Mouse (Mus musculus): ENCODE measurements at regions not wholly inside any gene's neighbourhood (a gene's known extent, or its start where the extent isn't known, plus 50 kb on each side); places are given as distances from the start of the nearest gene placed in this dataset.

DNA sequence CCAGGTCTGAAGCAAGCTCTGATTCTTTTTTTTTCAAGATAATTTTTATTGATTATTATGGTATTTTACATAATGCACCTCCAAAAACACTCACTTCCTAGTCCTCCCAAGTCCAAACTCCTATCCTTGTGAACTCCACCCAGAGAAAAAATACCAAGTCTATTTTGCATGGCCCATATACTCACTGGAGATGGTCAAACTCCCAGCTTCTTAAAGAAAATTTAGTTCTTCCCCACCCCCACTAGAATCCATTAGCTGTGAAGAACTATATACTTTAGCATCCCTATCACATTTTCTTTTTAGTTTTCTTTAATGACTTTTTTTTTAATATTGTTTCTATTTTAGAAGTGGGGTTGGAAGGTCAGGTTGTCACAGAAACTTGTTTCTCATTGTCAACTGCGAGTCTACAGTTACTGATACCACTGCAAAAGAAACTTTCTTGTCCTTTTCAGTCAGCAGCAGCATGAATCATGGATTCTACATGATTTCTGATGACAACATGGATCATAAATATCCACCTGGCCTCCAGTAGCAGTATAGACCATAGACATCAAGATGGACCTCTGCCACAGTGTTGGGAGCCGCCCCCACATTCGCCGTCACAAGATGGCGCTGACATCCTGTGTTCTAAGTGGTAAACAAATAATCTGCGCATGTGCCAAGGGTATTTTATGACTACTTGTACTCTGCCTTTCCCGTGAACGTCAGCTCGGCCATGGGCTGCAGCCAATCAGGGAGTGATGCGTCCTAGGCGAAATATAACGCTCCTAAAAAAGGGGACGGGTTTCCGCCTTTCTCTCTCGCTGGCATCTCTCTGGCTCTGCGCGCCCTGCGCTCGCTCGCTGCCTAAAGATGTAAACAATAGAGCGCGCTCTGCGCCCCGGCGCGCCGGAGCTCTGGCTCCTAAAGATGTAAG lies 69.0 kb downstream of the Pgr15l start:
- DNase-seq (ENCODE audit: low read depth, low spot score) = peak; percentile 53

DNA sequence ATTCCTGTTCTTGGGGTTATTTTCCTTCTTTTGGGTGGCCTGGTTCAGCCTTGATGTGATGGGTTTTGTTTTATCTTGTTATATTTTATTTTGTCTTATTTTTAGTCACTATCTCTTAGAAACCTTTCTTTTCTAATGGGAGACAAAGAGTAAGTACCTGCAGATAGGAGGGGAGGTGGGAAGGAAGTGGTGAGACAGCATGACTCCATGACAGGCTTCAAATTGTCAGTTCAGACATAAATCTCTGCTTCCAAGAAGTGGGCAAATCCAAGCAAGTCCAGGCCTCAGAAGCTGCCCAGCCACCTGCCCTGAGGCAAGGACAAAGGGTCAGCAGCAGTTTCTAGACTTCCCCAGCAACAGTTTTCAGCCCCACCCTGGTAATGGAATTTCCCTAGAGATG lies 69.8 kb downstream of the Pgr15l start:
- peak; percentile 1 for DNase-seq (ENCODE audit: low read depth, low spot score)

DNA sequence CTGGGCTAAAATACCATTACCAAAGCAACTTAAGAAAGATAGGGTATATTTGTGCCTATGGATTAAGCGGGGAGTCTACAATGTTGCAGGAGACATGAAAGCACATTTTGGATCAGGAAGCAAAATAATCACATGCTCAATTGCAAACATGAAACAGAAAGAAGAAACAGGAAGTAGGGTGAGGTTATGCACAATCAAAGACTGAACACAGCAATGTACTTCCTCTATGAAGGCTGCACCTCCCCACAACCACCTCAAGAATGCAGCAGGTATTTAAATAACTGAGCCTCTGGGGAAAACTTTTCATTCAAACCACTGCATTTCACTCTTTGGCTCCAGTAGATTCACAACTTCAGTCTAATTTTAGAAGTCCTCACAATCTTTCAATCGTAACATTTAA lies 83.8 kb downstream of the Pgr15l start:
- peak; percentile 9 for DNase-seq (ENCODE audit: low read depth, low spot score)

Data from CD4-positive, CD25-positive, alpha-beta regulatory T cell, adult 2 months (primary cell).